Mouse (Mus musculus) liver, postnatal 0 days (tissue): Measurements from ENCODE around the gene Cox4i2.

Experiments
- CTCF ChIP-seq: sonication (generic); IDR thresholded peaks from 2 replicates; pipeline ENCODE4 v1.5.1; 2016; ENCODE audit warnings: antibody characterized with exemption, low read depth
- EP300 ChIP-seq: IDR thresholded peaks from 2 replicates; pipeline ENCODE4 v1.6.1; 2016; ENCODE audit warnings: antibody characterized with exemption, low read depth, mild to moderate bottlenecking

DNA sequence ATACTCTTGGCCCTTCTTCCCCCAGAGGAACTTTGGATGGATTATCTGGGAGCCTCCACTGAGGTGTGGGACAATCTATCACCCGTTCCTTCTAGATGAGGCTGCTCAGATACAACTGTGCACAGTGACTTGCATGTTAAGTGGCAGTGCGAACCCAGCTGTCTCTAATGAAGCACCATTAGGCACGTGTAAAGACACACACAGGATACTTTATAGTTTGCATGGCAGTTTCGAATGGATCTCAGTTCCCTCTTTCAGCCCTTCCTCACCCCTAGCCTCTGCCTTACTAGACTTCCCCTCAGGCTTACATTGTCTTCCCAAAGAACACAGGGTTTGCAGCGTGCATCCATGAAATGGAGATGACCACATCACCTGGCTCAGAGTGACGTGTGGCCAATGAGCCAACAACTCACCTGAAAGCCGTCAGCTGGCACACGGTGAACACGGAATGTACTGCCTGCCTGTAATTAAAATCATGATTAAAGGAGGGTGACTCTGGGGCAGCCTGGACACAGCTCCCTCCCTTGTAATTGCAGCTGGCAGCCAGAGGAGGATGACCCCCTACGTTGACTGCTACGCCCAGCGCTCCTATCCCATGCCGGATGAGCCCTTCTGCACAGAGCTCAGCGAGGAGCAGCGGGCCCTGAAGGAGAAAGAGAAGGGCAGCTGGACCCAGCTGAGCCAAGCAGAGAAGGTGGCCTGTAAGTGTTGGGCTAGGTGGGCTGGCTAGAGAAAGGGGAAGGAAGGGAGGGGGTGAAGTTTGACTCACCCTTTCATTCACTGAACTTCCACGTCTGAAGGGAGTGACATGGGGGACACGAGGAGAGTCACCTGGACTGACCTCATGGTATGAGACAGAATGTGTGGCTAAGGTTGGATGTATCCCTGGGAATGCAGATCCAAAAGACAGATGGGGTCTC lies 2.8 kb downstream of the Cox4i2 start:
- TF ChIP-seq CTCF (no peak), EP300 (no peak)
